Mouse (Mus musculus) bone marrow macrophage, adult 2 months (primary cell): ENCODE measurements at regions not wholly inside any gene's neighbourhood (a gene's known extent, or its start where the extent isn't known, plus 50 kb on each side); places are given as distances from the start of the nearest gene placed in this dataset.

Experiments
- CTCF ChIP-seq: IDR thresholded peaks from 2 replicates; pipeline ENCODE4 v1.5.1; 2012; ENCODE audit warnings: low read depth, mild to moderate bottlenecking, low read length, moderate library complexity
- POLR2A ChIP-seq: IDR thresholded peaks from 2 replicates; pipeline ENCODE4 v1.6.1; 2012; ENCODE audit warnings: mild to moderate bottlenecking, low read depth, low read length, borderline replicate concordance

GRCm38 (mm10) chr5:42987710-42988466 lies 245.1 kb upstream of the Cpeb2 start:
- TF ChIP-seq POLR2A (no peak), CTCF (no peak)
